Mouse (Mus musculus): ENCODE results near the gene Gpd1. TPM values are rescaled to one million over a fixed set of nuclear protein-coding genes. Genes with fewer than 3 reads are reported as not detected.
A peak's percentile ranks its signal among the peaks of the same experiment; 100 is the strongest.
"Not testable (repeated sequence)": the region's sequence is repeated elsewhere in the genome, so short reads cannot be mapped to it uniquely, and the experiment has no call there.

The Gpd1 gene
- total RNA-seq, 2 experiments from 2014 or later, result 487 to 557 TPM

- intact Hi-C loops (cut with DNase I; ENCODE audit: low total_unique reads), result no loop called here
- DNase-seq, result peak; percentile 100
Observed at GRCm38 (mm10) chr15:99735631-99736030, 18.3 kb downstream of the Gpd1 start.

- intact Hi-C loops (cut with DNase I; ENCODE audit: low total_unique reads), result no loop called here
- no peak for DNase-seq
Observed at GRCm38 (mm10) chr15:99736675-99737074, 19.4 kb downstream of the Gpd1 start.

- DNase-seq, result peak; percentile 26
- intact Hi-C loops (cut with DNase I; ENCODE audit: low total_unique reads), result no loop called here
Observed at GRCm38 (mm10) chr15:99740229-99740628, 22.9 kb downstream of the Gpd1 start.

- no peak for DNase-seq
- intact Hi-C loops (cut with DNase I; ENCODE audit: low total_unique reads), result no loop called here
Observed at GRCm38 (mm10) chr15:99754204-99754603, 36.9 kb downstream of the Gpd1 start.

- intact Hi-C loops (cut with DNase I; ENCODE audit: low total_unique reads), result no loop called here
- DNase-seq, result no peak
Observed at GRCm38 (mm10) chr15:99767467-99767866, 50.2 kb downstream of the Gpd1 start.

- intact Hi-C loops (cut with DNase I; ENCODE audit: low total_unique reads), result no loop called here
- DNase-seq, result no peak
Observed at GRCm38 (mm10) chr15:99768761-99769160, 51.4 kb downstream of the Gpd1 start.

GRCm38 (mm10) chr15:99771004-99771500, 53.7 kb downstream of the Gpd1 start:
- intact Hi-C loops (cut with DNase I; ENCODE audit: low total_unique reads), result loop anchor here (10.0 kb wide), 1 partner anchor 176 kb away; the partner anchor contains the start of gene Aqp5

GRCm38 (mm10) chr15:99771601-99772276, 54.4 kb downstream of the Gpd1 start:
- intact Hi-C loops (cut with DNase I; ENCODE audit: low total_unique reads), result loop anchor here (10.0 kb wide), 1 partner anchor 177 kb away; the partner anchor contains the start of gene Aqp5
- no peak for DNase-seq

More at GRCm38 (mm10) chr15:99771004-99771500, 53.7 kb downstream of the Gpd1 start:
- no peak for DNase-seq

GRCm38 (mm10) chr15:99772277-99772880, 55.1 kb downstream of the Gpd1 start:
- DNase-seq, result peak; percentile 91
- intact Hi-C loops (cut with DNase I; ENCODE audit: low total_unique reads), result loop anchor here (10.0 kb wide), 1 partner anchor 178 kb away; the partner anchor contains the start of gene Aqp5

- not testable (repeated sequence) for DNase-seq
- intact Hi-C loops (cut with DNase I; ENCODE audit: low total_unique reads), result loop anchor here (10.0 kb wide), 1 partner anchor 178 kb away; the partner anchor contains the start of gene Aqp5
Observed at GRCm38 (mm10) chr15:99772881-99772924, 55.4 kb downstream of the Gpd1 start, which contains the start of gene Cers5. TSS of gene Cers5 (minus strand) at chr15:99772885.

- intact Hi-C loops (cut with DNase I; ENCODE audit: low total_unique reads), result loop anchor here (10.0 kb wide), 1 partner anchor 178 kb away; the partner anchor contains the start of gene Aqp5
- DNase-seq, result no peak
Observed at GRCm38 (mm10) chr15:99772925-99773324, 55.6 kb downstream of the Gpd1 start.

Other genes with a start within 250 kb of the Gpd1 start
- 1 to 10 TPM; 3.9 to 5.0 TPM for gene Bcdin3d, start 242.8 kb upstream of the Gpd1 start, total RNA-seq (2021)
- gene Faim2, start 189.3 kb upstream of the Gpd1 start, total RNA-seq (2021), result under 1 TPM; 0.14 to 0.16 TPM
- gene Aqp2, start 138.5 kb upstream of the Gpd1 start, total RNA-seq (2021), result not detected
- gene Aqp5, start 126.7 kb upstream of the Gpd1 start, total RNA-seq (2021), result not detected
- not detected for gene Aqp6, start 116.1 kb upstream of the Gpd1 start, total RNA-seq (2021)
- 1 to 10 TPM; 7.5 to 8.7 TPM for gene Racgap1, start 65.9 kb upstream of the Gpd1 start, total RNA-seq (2021)
- gene Asic1, start 47.1 kb upstream of the Gpd1 start, total RNA-seq (2021), result 1 to 10 TPM in 1 of 2 experiments, under 1 TPM in 1; 0.69 to 1.0 TPM
- gene Smarcd1, start 15.4 kb upstream of the Gpd1 start, total RNA-seq (2021), result 10 to 100 TPM in 1 of 2 experiments, 1 to 10 TPM in 1; 9.4 to 11.5 TPM
- gene Gm17349, start 12.0 kb upstream of the Gpd1 start, total RNA-seq (2021), result 1 to 10 TPM; 1.7 to 1.9 TPM
- gene Cox14, start 8.1 kb downstream of the Gpd1 start, total RNA-seq (2021), result 100 to 1,000 TPM; 182 TPM
- 10 to 100 TPM; 10.4 to 10.6 TPM for gene Cers5, start 55.4 kb downstream of the Gpd1 start, total RNA-seq (2021)
- 10 to 100 TPM; 16.8 to 23.0 TPM for gene Lima1, start 157.9 kb downstream of the Gpd1 start, total RNA-seq (2021)
- gene Fam186a, start 249.5 kb downstream of the Gpd1 start, total RNA-seq (2021), result under 1 TPM; 0.04 to 0.07 TPM

Data from gastrocnemius, postnatal 14 days (tissue).